Mouse (Mus musculus) right cerebral cortex, postnatal 10 days (tissue): ENCODE measurements at regions not wholly inside any gene's neighbourhood (a gene's known extent, or its start where the extent isn't known, plus 50 kb on each side); places are given as distances from the start of the nearest gene placed in this dataset.
A peak's percentile ranks its signal among the peaks of the same experiment; 100 is the strongest.
"Not testable (repeated sequence)": the region's sequence is repeated elsewhere in the genome, so short reads cannot be mapped to it uniquely, and the experiment has no call there.

Experiments used
- DNase-seq, 2 experiments: peaks; one replicate each; pipeline ENCODE4 v3.0.0; 2021; ENCODE audit warnings: low spot score in 2 of 2

DNA sequence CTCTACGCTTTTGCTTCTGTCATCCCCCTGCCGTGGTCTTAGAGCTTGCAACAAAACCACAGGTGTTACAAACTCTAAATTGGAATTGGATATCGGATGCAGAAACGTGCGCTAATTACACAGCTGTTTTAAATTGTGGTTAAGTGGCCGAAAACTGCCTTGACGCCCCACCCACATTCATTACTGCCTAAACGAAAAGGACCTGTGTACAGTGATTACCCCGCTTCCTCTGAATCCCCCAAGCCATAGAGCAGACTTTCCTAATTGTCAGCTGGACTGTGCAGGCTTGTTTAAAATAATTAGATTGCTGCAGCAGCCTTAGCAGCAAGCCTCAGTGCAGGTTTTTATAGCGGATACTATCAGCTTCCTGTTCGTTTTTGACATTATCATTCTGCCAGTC, 94.7 kb downstream of the Cxxc4 start:
- peak; percentile 19 for DNase-seq

GRCm38 (mm10) chr3:134331499-134332153, 95.3 kb downstream of the Cxxc4 start:
- peak; percentile 31 to 40 for DNase-seq

- not testable (repeated sequence) for DNase-seq
These were observed 102.9 kb downstream of the Cxxc4 start for GRCm38 (mm10) chr3:134339093-134339695.

DNA sequence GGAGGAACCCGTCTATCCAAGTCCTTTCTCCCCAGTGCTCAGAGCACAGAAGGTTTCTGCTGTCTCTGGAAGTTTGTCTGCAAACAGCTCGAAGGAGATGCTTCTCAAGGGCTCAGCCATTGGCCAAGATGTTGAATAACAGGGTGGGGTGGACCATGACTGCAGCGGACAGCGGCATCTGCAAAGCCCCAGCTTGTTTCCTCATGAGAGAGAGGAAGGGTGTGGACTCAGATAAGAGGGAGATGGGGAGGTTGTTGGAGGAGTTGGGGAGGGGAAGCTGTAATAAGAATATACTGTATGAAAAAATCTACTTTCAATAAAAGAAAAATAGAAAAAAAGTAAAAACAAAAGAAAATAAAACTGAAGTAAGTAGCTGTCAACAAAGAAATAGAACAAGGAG, 129.7 kb downstream of the Cxxc4 start:
- no peak for DNase-seq

DNA sequence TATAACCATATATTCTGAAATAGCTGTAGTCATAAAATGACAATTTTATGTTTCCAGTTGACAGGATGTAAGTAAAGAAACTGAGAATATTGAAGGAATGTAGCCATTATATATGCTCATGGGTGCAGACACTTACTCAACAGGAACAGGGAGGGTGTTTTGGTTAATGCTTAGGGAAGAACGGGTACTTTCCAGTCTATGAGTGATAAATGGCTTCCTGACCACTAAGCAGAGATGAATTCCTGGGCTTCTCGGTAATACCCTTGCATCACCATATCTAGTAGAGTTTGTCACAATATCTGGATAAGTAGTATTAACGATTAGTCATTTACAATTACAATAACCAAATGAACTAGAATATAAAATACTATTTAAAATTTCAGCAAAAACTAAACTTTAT, 130.5 kb downstream of the Cxxc4 start:
- no peak for DNase-seq

DNA sequence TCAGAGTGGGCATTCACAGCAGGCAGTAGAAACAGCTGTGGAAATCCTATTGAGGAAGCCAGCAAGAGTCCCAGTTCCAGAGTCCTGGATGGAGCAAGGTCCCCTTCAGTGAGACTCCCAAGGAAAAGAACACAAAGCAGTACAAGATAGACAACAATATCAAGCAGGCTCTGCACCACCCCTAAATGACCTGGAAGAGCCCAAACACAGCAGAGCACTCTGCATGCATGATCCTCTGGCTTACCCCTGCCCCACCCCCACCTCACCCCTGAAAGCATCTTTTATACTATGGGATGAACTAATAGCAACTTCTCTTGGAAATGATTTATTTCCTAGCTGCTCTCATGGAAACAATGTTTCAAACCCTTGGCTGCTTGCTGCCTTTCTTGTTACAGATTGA, 132.3 kb downstream of the Cxxc4 start:
- no peak for DNase-seq

GRCm38 (mm10) chr3:134369126-134369525, 132.8 kb downstream of the Cxxc4 start:
- DNase-seq: no peak

DNA sequence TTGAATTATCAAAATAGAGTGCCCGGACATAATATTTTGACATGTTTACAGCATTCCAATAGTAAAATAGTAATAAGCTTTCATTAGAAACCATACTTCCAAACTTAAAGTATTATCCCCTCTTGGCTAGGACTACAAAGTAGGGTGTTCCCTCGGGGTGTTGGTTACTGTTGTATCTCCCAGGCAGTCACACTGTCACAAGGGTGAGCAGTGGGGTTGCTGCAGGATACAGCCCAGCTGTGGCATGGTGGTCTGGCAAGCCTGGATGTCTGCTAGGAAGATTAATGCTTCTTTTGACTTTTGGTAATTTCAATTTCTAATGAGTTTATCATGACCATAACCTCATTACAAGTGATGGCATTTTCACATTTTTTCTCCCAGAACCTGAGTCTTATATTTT, 143.3 kb downstream of the Cxxc4 start:
- DNase-seq: no peak

GRCm38 (mm10) chr3:134390472-134391336, 154.4 kb downstream of the Cxxc4 start:
- DNase-seq: peak; percentile 43 to 55

DNA sequence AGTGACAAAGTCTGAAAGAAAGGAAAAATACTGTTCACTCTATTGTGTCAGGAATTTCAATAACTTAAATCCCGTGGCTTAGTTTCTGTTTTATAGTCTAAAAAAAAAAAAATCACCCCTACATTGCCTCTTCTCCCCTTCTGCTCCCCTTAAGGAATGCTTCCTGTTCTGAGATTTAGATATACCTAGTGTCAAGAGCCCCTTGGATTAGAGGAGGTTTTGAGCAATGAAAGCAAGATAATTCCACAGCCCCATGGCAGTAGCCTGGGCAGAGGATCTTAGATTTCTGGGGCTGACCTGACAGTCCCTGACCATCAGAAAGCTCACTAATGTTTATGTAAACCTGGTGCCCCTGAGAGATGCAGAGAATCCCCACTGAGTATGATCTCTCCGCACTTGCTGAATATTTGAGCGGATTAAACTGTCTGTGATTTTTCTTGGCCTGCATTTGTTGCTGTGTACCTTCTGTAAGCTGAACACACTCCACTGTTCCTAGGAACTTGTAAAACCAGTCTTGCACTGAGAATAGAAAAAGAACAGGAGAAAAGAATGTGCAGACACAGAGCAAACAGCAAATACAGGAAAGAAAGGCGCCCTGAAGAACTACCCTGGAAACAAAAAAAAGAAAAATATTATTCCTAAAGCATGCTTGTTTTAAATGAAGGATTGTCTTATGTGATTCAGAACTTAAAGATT, 164.3 kb downstream of the Cxxc4 start:
- DNase-seq: no peak

GRCm38 (mm10) chr3:134415606-134416328, 179.5 kb downstream of the Cxxc4 start:
- DNase-seq: no peak

DNA sequence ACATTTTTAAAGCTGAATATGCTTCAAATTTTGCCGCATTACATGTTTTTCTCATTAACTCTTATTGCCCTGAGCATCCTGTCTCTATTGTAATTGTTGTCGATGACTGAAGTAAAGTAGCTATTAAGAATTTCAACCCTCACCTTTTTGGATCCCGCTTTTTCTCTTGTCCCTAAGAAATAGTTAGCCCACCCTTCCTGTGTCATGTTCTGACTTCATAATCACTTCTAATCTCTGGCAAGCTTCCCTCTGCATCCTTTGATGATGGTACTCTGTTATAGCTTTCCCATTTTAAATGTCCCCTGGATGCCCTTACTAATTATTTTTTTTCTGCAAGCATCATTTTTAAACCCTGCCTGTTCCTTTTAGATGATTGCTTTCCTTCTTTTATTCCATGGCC, 191.3 kb downstream of the Cxxc4 start:
- DNase-seq: no peak

GRCm38 (mm10) chr3:134466611-134467010, 230.3 kb downstream of the Cxxc4 start:
- no peak for DNase-seq

DNA sequence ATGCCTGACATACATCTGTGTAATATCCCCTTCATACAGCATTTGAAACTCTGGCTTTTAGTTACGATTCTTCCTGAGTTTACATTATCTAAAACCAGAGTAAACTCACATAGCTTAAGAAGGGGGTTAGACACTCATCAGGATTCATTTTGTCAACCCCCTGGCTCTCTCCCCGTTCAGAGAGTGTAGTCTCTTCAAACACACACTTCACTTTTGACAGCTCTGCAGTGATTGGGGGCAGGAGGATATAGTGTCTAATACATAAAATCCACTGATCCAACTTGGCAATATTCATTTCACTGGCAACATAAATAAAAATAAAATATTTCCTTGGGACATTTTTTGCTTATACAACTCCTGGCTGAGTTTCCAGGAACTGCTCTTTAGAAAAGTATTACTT, 251.0 kb downstream of the Cxxc4 start:
- no peak for DNase-seq

- no peak for DNase-seq
These were observed 253.8 kb downstream of the Cxxc4 start for GRCm38 (mm10) chr3:134489966-134490543.

GRCm38 (mm10) chr3:134509702-134510101, 273.4 kb downstream of the Cxxc4 start:
- no peak for DNase-seq

DNA sequence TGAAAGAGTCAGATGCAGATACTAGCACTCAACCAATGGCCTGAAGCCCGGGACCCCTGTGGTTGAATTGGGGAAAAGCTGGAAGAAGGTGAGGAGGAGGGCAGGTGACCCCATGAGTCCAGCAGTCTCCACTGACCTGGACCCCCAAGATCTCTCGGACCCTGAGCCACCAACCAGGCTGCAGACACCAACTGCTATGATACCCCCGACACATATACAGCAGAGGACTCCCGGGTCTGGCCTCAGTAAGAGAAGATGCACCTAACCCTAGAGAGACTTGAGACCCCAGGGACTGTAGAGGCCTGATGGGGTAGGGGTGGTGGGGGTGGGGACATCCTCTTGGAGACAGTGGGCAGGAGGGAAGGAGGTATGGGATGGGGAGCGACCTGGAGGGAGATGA, 289.5 kb downstream of the Cxxc4 start:
- DNase-seq: no peak

DNA sequence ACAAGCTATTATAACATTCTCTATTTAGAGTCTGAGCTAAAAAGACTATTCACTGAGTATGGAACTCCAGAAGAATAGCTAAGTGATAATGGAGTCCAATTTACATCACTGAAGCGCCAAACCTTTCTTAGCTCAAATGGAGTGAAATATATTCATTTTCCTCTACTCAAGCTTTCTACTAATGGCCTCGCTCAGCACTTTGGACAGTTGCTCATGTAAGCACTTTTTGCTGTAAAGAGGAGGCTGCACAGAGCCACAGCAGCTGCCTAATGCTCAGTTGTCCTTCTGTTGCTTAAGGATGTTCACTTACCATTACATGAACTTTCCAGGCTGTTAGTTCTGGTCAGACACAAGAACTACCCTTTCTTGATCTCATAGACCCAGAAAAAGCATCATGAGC, 268.7 kb upstream of the Tacr3 start:
- DNase-seq: no peak

DNA sequence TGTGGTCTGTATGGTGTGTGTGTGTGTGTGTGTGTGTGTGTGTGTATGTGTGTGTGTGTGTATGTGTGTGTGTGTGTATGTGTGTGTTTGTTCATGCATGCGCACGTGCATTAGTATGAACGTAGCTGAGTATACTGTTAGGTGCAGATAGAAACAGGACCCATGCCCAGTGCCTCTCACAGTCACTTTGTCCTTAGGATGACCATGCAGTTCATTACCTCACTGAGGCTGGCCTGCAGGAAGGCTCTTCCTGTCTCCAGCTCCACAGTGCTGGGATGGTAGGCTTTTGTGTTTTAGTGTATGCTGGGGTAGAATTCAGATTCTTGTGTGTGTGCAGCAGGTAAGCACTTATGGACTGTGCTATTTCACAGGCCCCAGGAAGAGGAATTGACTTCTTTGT, 250.0 kb upstream of the Tacr3 start:
- no peak for DNase-seq

DNA sequence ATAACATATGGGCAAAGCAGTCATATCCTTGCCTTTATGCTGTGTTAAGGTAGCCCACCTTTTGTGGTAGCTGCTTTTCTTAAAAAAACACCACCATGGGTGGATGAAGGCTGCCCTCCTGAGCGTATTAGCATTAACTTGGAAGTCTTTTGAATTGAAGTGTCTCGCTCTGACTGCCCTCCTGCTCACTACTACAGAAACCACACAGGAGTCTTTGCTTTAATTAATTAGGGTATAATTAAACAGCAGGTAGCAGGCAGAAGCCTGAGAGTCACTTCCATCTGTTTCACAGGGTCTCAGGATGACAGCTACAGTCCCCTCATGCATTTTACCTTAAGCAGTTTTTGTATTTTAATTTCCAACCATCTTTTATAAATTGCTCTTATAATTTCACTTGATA, 240.2 kb upstream of the Tacr3 start:
- DNase-seq: no peak

DNA sequence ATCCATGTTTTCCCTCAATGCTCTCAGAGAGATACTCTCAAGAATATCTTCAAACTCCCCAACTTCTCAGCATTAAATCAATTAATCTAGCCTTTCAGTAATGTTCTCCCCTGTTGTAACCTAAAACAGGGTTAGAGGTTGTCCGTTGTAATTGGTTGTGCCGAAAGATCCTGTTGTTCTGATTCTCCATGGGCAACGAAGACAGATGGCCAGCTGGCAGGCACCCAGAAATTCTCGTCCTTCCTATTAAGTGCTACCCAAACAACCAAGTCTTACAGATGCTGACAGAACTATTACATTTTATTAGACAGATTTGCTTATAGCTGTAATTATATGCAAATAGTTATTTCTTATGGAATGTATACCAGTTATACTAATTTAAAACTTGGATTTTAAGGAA, 225.9 kb upstream of the Tacr3 start:
- DNase-seq: peak in 1 of 2 experiments; percentile 23
